Mouse (Mus musculus): ENCODE data around the gene Spns1.

DNA sequence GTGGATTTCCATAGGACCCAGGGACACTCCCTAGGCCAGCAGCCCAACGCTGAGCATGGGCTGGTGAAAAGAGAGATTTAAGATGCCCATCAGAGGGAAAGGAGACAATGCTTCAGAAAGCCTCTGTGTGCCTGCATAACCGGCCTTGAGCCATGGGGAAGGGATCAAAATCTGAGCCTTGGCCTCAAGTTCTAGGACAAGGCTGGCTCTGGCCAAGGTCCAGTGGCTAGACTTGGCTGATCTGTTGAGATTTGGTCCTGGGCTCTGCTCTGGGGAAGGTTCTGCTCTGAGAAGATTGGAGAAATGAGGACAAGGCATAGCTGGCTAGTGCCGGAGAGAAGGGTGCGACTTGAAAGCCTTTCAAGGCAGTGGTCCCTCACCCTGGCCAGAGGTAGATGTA is 33.8 kb upstream of the Spns1 start:
- TF ChIP-seq CTCF (IDR thresholded peaks at IDR 0.05; ENCODE audit: low read depth, low read length) (no peak), POLR2A (IDR thresholded peaks at IDR 0.05; ENCODE audit: insufficient read depth, low read length) (no peak)
